Mouse (Mus musculus) E14TG2a.4 (cell line): ENCODE measurements at regions not wholly inside any gene's neighbourhood (a gene's known extent, or its start where the extent isn't known, plus 50 kb on each side); places are given as distances from the start of the nearest gene placed in this dataset.

Source experiments
- H3K27me3 ChIP-seq: 2 replicates; pipeline ENCODE4 v1.6.1; 2014; ENCODE audit warnings: low read length, control low read depth; ENCODE audit not compliant: insufficient read depth
- H3K36me3 ChIP-seq: 2 replicates; pipeline ENCODE4 v1.6.1; 2014; ENCODE audit warnings: low read length, control low read depth; ENCODE audit not compliant: insufficient read depth
- H3K4me1 ChIP-seq: replicated peaks from 2 replicates; pipeline ENCODE4 v1.6.1; 2014; ENCODE audit warnings: low read depth, low read length, control low read depth
- H3K4me3 ChIP-seq: replicated peaks from 2 replicates; pipeline ENCODE4 v1.5.1; 2014; ENCODE audit warnings: mild to moderate bottlenecking, low read length
- H3K9me3 ChIP-seq: 2 replicates; pipeline ENCODE4 v1.6.1; 2014; ENCODE audit warnings: low read length, control low read depth
- CTCF ChIP-seq: conservative IDR thresholded peaks from 2 replicates; pipeline ENCODE4 v1.5.1; 2014; ENCODE audit warnings: low read length
- NANOG ChIP-seq: IDR thresholded peaks from 2 replicates; pipeline ENCODE4 v1.6.1; 2014; ENCODE audit warnings: borderline replicate concordance, low read length, mixed read lengths
- POU5F1 ChIP-seq: IDR thresholded peaks from 2 replicates; pipeline ENCODE4 v1.6.1; 2014; ENCODE audit warnings: low read length, borderline replicate concordance

GRCm38 (mm10) chr13:28618961-28619360 is 334.6 kb downstream of the Sox4 start:
- H3K4me1 ChIP-seq = no peaks in the 10 kb centered on the region
- H3K4me3 ChIP-seq = no peak overlapping the region
- no peaks in the 10 kb centered on the region for H3K36me3 ChIP-seq
- H3K9me3 ChIP-seq = no peaks in the 10 kb centered on the region
- TF ChIP-seq CTCF (no peak), NANOG (no peak), POU5F1 (no peak)
- no peaks in the 10 kb centered on the region for H3K27me3 ChIP-seq

- Histone ChIP-seq H3K4me3 (no peak overlapping the region), H3K9me3 (no peaks in the 10 kb centered on the region), H3K27me3 (no peaks in the 10 kb centered on the region), H3K4me1 (no peaks in the 10 kb centered on the region), H3K36me3 (no peaks in the 10 kb centered on the region)
- TF ChIP-seq NANOG (no peak), POU5F1 (no peak), CTCF (no peak)
Measured at GRCm38 (mm10) chr13:28617503-28617902, 336.0 kb downstream of the Sox4 start.

GRCm38 (mm10) chr13:28616645-28617381 is 336.7 kb downstream of the Sox4 start:
- Histone ChIP-seq H3K27me3 (no peaks in the 10 kb centered on the region), H3K4me3 (no peak overlapping the region), H3K36me3 (no peaks in the 10 kb centered on the region), H3K4me1 (no peaks in the 10 kb centered on the region), H3K9me3 (no peaks in the 10 kb centered on the region)
- no peak for TF ChIP-seq NANOG
- no peak for TF ChIP-seq POU5F1
- no peak for TF ChIP-seq CTCF

GRCm38 (mm10) chr13:28607551-28608114 is 345.9 kb downstream of the Sox4 start:
- TF ChIP-seq CTCF (no peak), POU5F1 (no peak), NANOG (no peak)
- H3K4me1 ChIP-seq = no peaks in the 10 kb centered on the region; the same call in 1 of the 2 replicates
- H3K4me3 ChIP-seq = no peak overlapping the region
- H3K27me3 ChIP-seq = no peaks in the 10 kb centered on the region
- no peaks in the 10 kb centered on the region for H3K9me3 ChIP-seq
- no peaks in the 10 kb centered on the region for H3K36me3 ChIP-seq

- Histone ChIP-seq H3K4me1 (no peaks in the 10 kb centered on the region; the same call in 1 of the 2 replicates), H3K4me3 (no peak overlapping the region), H3K9me3 (no peaks in the 10 kb centered on the region), H3K27me3 (no peaks in the 10 kb centered on the region), H3K36me3 (no peaks in the 10 kb centered on the region)
- TF ChIP-seq NANOG (no peak), CTCF (no peak), POU5F1 (no peak)
Measured at GRCm38 (mm10) chr13:28606651-28607050, 346.9 kb downstream of the Sox4 start.

GRCm38 (mm10) chr13:28605833-28606232 is 347.7 kb downstream of the Sox4 start:
- H3K4me1 ChIP-seq = peaks cover under 1% of the 10 kb centered on the region; the same call in 1 of the 2 replicates
- H3K9me3 ChIP-seq = no peaks in the 10 kb centered on the region
- no peak for TF ChIP-seq POU5F1
- no peak for TF ChIP-seq NANOG
- no peak for TF ChIP-seq CTCF
- no peaks in the 10 kb centered on the region for H3K36me3 ChIP-seq
- H3K27me3 ChIP-seq = no peaks in the 10 kb centered on the region
- no peak overlapping the region for H3K4me3 ChIP-seq

- peaks cover 2% of the 10 kb centered on the region; the same call in 1 of the 2 replicates for H3K4me1 ChIP-seq
- H3K9me3 ChIP-seq = no peaks in the 10 kb centered on the region
- no peak overlapping the region for H3K4me3 ChIP-seq
- H3K27me3 ChIP-seq = no peaks in the 10 kb centered on the region
- TF ChIP-seq CTCF = no peak
- TF ChIP-seq POU5F1 = no peak
- no peaks in the 10 kb centered on the region for H3K36me3 ChIP-seq
Measured at GRCm38 (mm10) chr13:28604016-28604415, 346.7 kb downstream of the Gm11361 start.

GRCm38 (mm10) chr13:28600792-28601191 is 343.5 kb downstream of the Gm11361 start:
- TF ChIP-seq POU5F1 (no peak), CTCF (no peak), NANOG (no peak)
- H3K36me3 ChIP-seq = no peaks in the 10 kb centered on the region
- H3K4me3 ChIP-seq = no peak overlapping the region

GRCm38 (mm10) chr13:28596367-28596766 is 339.0 kb downstream of the Gm11361 start:
- Histone ChIP-seq H3K36me3 (no peaks in the 10 kb centered on the region), H3K4me1 (0 out of 2 replicates have a peak, but pooled peaks cover 2% of the 10 kb centered on the region), H3K4me3 (no peak overlapping the region)

More at GRCm38 (mm10) chr13:28600792-28601191, 343.5 kb downstream of the Gm11361 start:
- Histone ChIP-seq H3K4me1 (peaks cover 2% of the 10 kb centered on the region; the same call in 1 of the 2 replicates), H3K27me3 (no peaks in the 10 kb centered on the region), H3K9me3 (no peaks in the 10 kb centered on the region)

More at GRCm38 (mm10) chr13:28596367-28596766, 339.0 kb downstream of the Gm11361 start:
- TF ChIP-seq POU5F1 = no peak
- TF ChIP-seq NANOG = no peak
- no peak for TF ChIP-seq CTCF
- Histone ChIP-seq H3K9me3 (peaks cover 7% of the 10 kb centered on the region; the same call in 1 of the 2 replicates), H3K27me3 (no peaks in the 10 kb centered on the region)
